8 mouse cellular contexts compared by ENCODE assay signal in genomic region chr11:98327136-98328030, GRCm38 (mm10). TPM values are rescaled to one million over a fixed set of nuclear protein-coding genes. Genes with fewer than 3 reads are reported as not detected.
A peak's percentile ranks its signal among the peaks of the same experiment; 100 is the strongest.
DNase-seq lines count a peak whose midpoint lies in the region; ATAC-seq and TF ChIP-seq lines count a peak whose summit lies in the region.

No protein-coding gene starts in this region.

- H3K4me2 ChIP-seq in hindbrain, postnatal 0 days (ENCODE audit: low read depth, low read length): peak overlapping the region; percentile 58
- peak overlapping the region; percentile 55 for H3K4me2 ChIP-seq in neural tube, embryonic 12.5 days (replicated peaks)

- peak; percentile 23 for DNase-seq in adrenal gland, adult 2 months
- DNase-seq in adrenal gland, postnatal 4 days (ENCODE audit: low spot score in 2 of 2): no peak
- peak; percentile 50 for DNase-seq in retina, postnatal 1 day
- no peak for DNase-seq in retina, embryonic 14.5 days (ENCODE audit: low spot score)
- DNase-seq in hindbrain, postnatal 0 days (ENCODE audit: low spot score): no peak
- no peak for DNase-seq in adrenal gland, adult 8-10 months
- DNase-seq in left cerebral cortex, adult 8-10 months (ENCODE audit: low spot score in 2 of 2): no peak

- peak overlapping the region; percentile 89 for H3K27ac ChIP-seq in hindbrain, postnatal 0 days
- H3K27ac ChIP-seq in neural tube, embryonic 12.5 days: no peak overlapping the region

- H3K9me3 ChIP-seq in hindbrain, postnatal 0 days (ENCODE audit: low read length): no peaks in the 10 kb centered on the region
- H3K9me3 ChIP-seq in neural tube, embryonic 12.5 days: no peaks in the 10 kb centered on the region

- 1% methylated on average over 96 of the region's 97 CpGs for WGBS in hindbrain, postnatal 0 days
- WGBS in neural tube, embryonic 12.5 days: under 1% methylated on average over 97 of the region's 97 CpGs

- no peaks in the 10 kb centered on the region for H3K4me1 ChIP-seq in hindbrain, postnatal 0 days (ENCODE audit: insufficient read depth, low read length)
- peaks cover 29% of the 10 kb centered on the region for H3K4me1 ChIP-seq in neural tube, embryonic 12.5 days

- no peak for TF ChIP-seq CTCF in hindbrain, postnatal 0 days (IDR thresholded peaks at IDR 0.05; ENCODE audit: low read depth)

- H3K4me3 ChIP-seq in hindbrain, postnatal 0 days (ENCODE audit: low read length): peak overlapping the region; percentile 54
- H3K4me3 ChIP-seq in neural tube, embryonic 12.5 days: peak overlapping the region; percentile 44

- ATAC-seq in hindbrain, postnatal 0 days: no peak
- ATAC-seq in neural tube, embryonic 12.5 days (ENCODE audit: low FRiP score, low read depth): no peak

- H3K36me3 ChIP-seq in hindbrain, postnatal 0 days (ENCODE audit: insufficient read depth, low read length): no peaks in the 10 kb centered on the region
- H3K36me3 ChIP-seq in neural tube, embryonic 12.5 days: no peaks in the 10 kb centered on the region

- peak overlapping the region; percentile 73 for H3K9ac ChIP-seq in hindbrain, postnatal 0 days (replicated peaks; ENCODE audit: low read length)
- peak overlapping the region; percentile 55 for H3K9ac ChIP-seq in neural tube, embryonic 12.5 days

- peaks cover 46% of the 10 kb centered on the region for H3K27me3 ChIP-seq in hindbrain, postnatal 0 days (ENCODE audit: insufficient read depth, low read length)
- H3K27me3 ChIP-seq in neural tube, embryonic 12.5 days (replicated peaks): peaks cover 98% of the 10 kb centered on the region

RNA-seq across cellular contexts. Expression of gene Neurod2, which starts 2.1 kb away (rescaled TPM):
- total RNA-seq in adrenal gland, adult 2 months (2021): not detected
- not detected in 2 replicates for polyA plus RNA-seq in adrenal gland, adult 2 months (2012; rRNA removed)
- under 1 TPM in 1 of 2 experiments, not detected in 1; 0.34 TPM for total RNA-seq in adrenal gland, postnatal 4 days (2021)
- 87.0 and 93.2 TPM in 2 replicates for total RNA-seq in hindbrain, postnatal 0 days (2014; rRNA removed)
- polyA plus RNA-seq in hindbrain, postnatal 0 days (2015; fragmentation: Nextera tagmentation; extraction: Ambion mirVana): 30.7 and 34.3 TPM in 2 replicates
- 10.0 and 11.2 TPM in 2 replicates for polyA plus RNA-seq in neural tube, embryonic 12.5 days (2016; fragmentation: Nextera tagmentation; extraction: Ambion mirVana)
- total RNA-seq in adrenal gland, adult 8-10 months (2022): not detected
- 10 to 100 TPM; 54.9 to 63.3 (median 60.4) TPM for total RNA-seq in left cerebral cortex, adult 8-10 months (2022)

RNA-seq across cellular contexts. Expression of gene Ppp1r1b, which starts 20.8 kb away (rescaled TPM):
- under 1 TPM; 0.17 to 0.55 TPM for total RNA-seq in adrenal gland, adult 2 months (2021)
- 0.22 and 0.37 TPM in 2 replicates for polyA plus RNA-seq in adrenal gland, adult 2 months (2012; rRNA removed)
- 1 to 10 TPM; 1.3 to 1.9 TPM for total RNA-seq in adrenal gland, postnatal 4 days (2021)
- total RNA-seq in hindbrain, postnatal 0 days (2014; rRNA removed): 1.3 and 3.5 TPM in 2 replicates
- 18.0 and 19.1 TPM in 2 replicates for polyA plus RNA-seq in hindbrain, postnatal 0 days (2015; fragmentation: Nextera tagmentation; extraction: Ambion mirVana)
- 0.13 and 0.40 TPM in 2 replicates for polyA plus RNA-seq in neural tube, embryonic 12.5 days (2016; fragmentation: Nextera tagmentation; extraction: Ambion mirVana)
- under 1 TPM in 3 of 4 experiments, not detected in 1; 0.20 to 0.73 (median 0.56) TPM for total RNA-seq in adrenal gland, adult 8-10 months (2022)
- total RNA-seq in left cerebral cortex, adult 8-10 months (2022): 100 to 1,000 TPM; 502 to 655 (median 573) TPM

RNA-seq across cellular contexts. Expression of gene Stard3, which starts 30.8 kb away (rescaled TPM):
- total RNA-seq in adrenal gland, adult 2 months (2021): 10 to 100 TPM; 20.8 to 23.5 TPM
- polyA plus RNA-seq in adrenal gland, adult 2 months (2012; rRNA removed): 65.3 and 67.8 TPM in 2 replicates
- 10 to 100 TPM; 30.3 to 30.9 TPM for total RNA-seq in adrenal gland, postnatal 4 days (2021)
- total RNA-seq in hindbrain, postnatal 0 days (2014; rRNA removed): 44.0 and 52.4 TPM in 2 replicates
- 28.4 and 31.9 TPM in 2 replicates for polyA plus RNA-seq in hindbrain, postnatal 0 days (2015; fragmentation: Nextera tagmentation; extraction: Ambion mirVana)
- 45.7 and 47.4 TPM in 2 replicates for polyA plus RNA-seq in neural tube, embryonic 12.5 days (2016; fragmentation: Nextera tagmentation; extraction: Ambion mirVana)
- 10 to 100 TPM; 22.4 to 33.9 (median 29.1) TPM for total RNA-seq in adrenal gland, adult 8-10 months (2022)
- total RNA-seq in left cerebral cortex, adult 8-10 months (2022): 10 to 100 TPM; 35.7 to 40.8 (median 38.3) TPM

RNA-seq across cellular contexts. Expression of gene Tcap, which starts 56.2 kb away (rescaled TPM):
- under 1 TPM; 0.31 to 0.32 TPM for total RNA-seq in adrenal gland, adult 2 months (2021)
- polyA plus RNA-seq in adrenal gland, adult 2 months (2012; rRNA removed): 0.46 and 0.54 TPM in 2 replicates
- 10 to 100 TPM in 1 of 2 experiments, 1 to 10 TPM in 1; 8.6 to 16.7 TPM for total RNA-seq in adrenal gland, postnatal 4 days (2021)
- total RNA-seq in hindbrain, postnatal 0 days (2014; rRNA removed): 0.26 and 4.4 TPM in 2 replicates
- polyA plus RNA-seq in hindbrain, postnatal 0 days (2015; fragmentation: Nextera tagmentation; extraction: Ambion mirVana): not detected in 2 replicates
- polyA plus RNA-seq in neural tube, embryonic 12.5 days (2016; fragmentation: Nextera tagmentation; extraction: Ambion mirVana): 2.7 and 2.9 TPM in 2 replicates
- 1 to 10 TPM in 1 of 4 experiments, under 1 TPM in 2, not detected in 1; 0.37 to 1.0 (median 0.73) TPM for total RNA-seq in adrenal gland, adult 8-10 months (2022)
- total RNA-seq in left cerebral cortex, adult 8-10 months (2022): 10 to 100 TPM in 2 of 4 experiments, 1 to 10 TPM in 2; 8.2 to 16.6 (median 12.1) TPM

RNA-seq across cellular contexts. Expression of gene Pnmt, which starts 58.9 kb away (rescaled TPM):
- total RNA-seq in adrenal gland, adult 2 months (2021): 100 to 1,000 TPM; 314 to 601 TPM
- polyA plus RNA-seq in adrenal gland, adult 2 months (2012; rRNA removed): 379 and 598 TPM in 2 replicates
- total RNA-seq in adrenal gland, postnatal 4 days (2021): 100 to 1,000 TPM; 686 to 903 TPM
- total RNA-seq in hindbrain, postnatal 0 days (2014; rRNA removed): 1.2 and 5.4 TPM in 2 replicates
- polyA plus RNA-seq in hindbrain, postnatal 0 days (2015; fragmentation: Nextera tagmentation; extraction: Ambion mirVana): 5.4 and 5.5 TPM in 2 replicates
- polyA plus RNA-seq in neural tube, embryonic 12.5 days (2016; fragmentation: Nextera tagmentation; extraction: Ambion mirVana): 0.49 and 1.2 TPM in 2 replicates
- 1,000 to 10,000 TPM in 1 of 4 experiments, 100 to 1,000 TPM in 3; 210 to 1,003 (median 584) TPM for total RNA-seq in adrenal gland, adult 8-10 months (2022)
- 1 to 10 TPM in 2 of 4 experiments, under 1 TPM in 2; 0.65 to 1.7 (median 0.96) TPM for total RNA-seq in left cerebral cortex, adult 8-10 months (2022)

Comparison
In these comparisons a context has a peak if more than half of its experiments do, and no peak if none do; other contexts are left out.
1. DNase-seq: peak in adrenal gland, adult 2 months (single experiment) and retina, postnatal 1 day (single experiment); none in adrenal gland, postnatal 4 days (0 of 2), retina, embryonic 14.5 days (single experiment), hindbrain, postnatal 0 days (single experiment), adrenal gland, adult 8-10 months (single experiment) and left cerebral cortex, adult 8-10 months (0 of 2).
2. RNA of gene Neurod2, which starts 2.1 kb away (total RNA-seq): 87.0 to 93.2 TPM in hindbrain, postnatal 0 days and 54.9 to 63.3 TPM in left cerebral cortex, adult 8-10 months; 0.34 TPM in adrenal gland, postnatal 4 days, not detected in adrenal gland, adult 8-10 months and not detected in adrenal gland, adult 2 months; every median in the first group is over 10 times any median in the second.
3. RNA of gene Ppp1r1b, which starts 20.8 kb away (total RNA-seq): 502 to 655 TPM in left cerebral cortex, adult 8-10 months; 1.3 to 3.5 TPM in hindbrain, postnatal 0 days, 1.3 to 1.9 TPM in adrenal gland, postnatal 4 days, 0.20 to 0.73 TPM in adrenal gland, adult 8-10 months and 0.17 to 0.55 TPM in adrenal gland, adult 2 months; every median in the first group is over 100 times any median in the second.